Mouse (Mus musculus) hindbrain, embryonic 11.5 days (tissue): ENCODE measurements around the gene Krtap1-4. TPM values are rescaled to one million over a fixed set of nuclear protein-coding genes. Genes with fewer than 3 reads are reported as not detected.
"Not testable (repeated sequence)": the region's sequence is repeated elsewhere in the genome, so short reads cannot be mapped to it uniquely, and the experiment has no call there.

Source experiments
- ATAC-seq: fragments of 200-750 bp; cut with Nextera tagmentation; 2 replicates; pipeline ENCODE4 v1.8.0; 2017; ENCODE audit warnings: mild to moderate bottlenecking, moderate TSS enrichment, moderate library complexity; ENCODE audit not compliant: low FRiP score
- DNase-seq: peaks from one replicate; pipeline ENCODE4 v3.0.0-alpha.2; 2015; ENCODE audit warnings: low spot score
- H3K27ac ChIP-seq: fragments of 300-500 bp; sonication (generic); 2 replicates; pipeline ENCODE4 v1.5.1; 2014; ENCODE audit warnings: mild to moderate bottlenecking, low read depth, low read length
- H3K27me3 ChIP-seq: fragments of 300-500 bp; sonication (generic); 2 replicates; pipeline ENCODE4 v1.6.1; 2014; ENCODE audit warnings: mild to moderate bottlenecking, low read length, moderate library complexity, mixed read lengths; ENCODE audit not compliant: control insufficient read depth, insufficient read depth
- H3K36me3 ChIP-seq: fragments of 300-500 bp; sonication (generic); 2 replicates; pipeline ENCODE4 v1.6.1; 2014; ENCODE audit warnings: mild to moderate bottlenecking, low read length, moderate library complexity, mixed read lengths; ENCODE audit not compliant: control insufficient read depth, insufficient read depth
- H3K4me1 ChIP-seq: fragments of 300-500 bp; sonication (generic); replicated peaks from 2 replicates; pipeline ENCODE4 v1.6.1; 2014; ENCODE audit warnings: low read length, mixed read lengths; ENCODE audit not compliant: control insufficient read depth, insufficient read depth
- H3K4me2 ChIP-seq: fragments of 300-500 bp; sonication (generic); replicated peaks from 2 replicates; pipeline ENCODE4 v1.6.1; 2014; ENCODE audit warnings: mild to moderate bottlenecking, low read depth, low read length
- H3K4me3 ChIP-seq: fragments of 300-500 bp; sonication (generic); 2 replicates; pipeline ENCODE4 v1.5.1; 2014; ENCODE audit warnings: low read depth, low read length
- H3K9ac ChIP-seq: fragments of 300-500 bp; sonication (generic); 2 replicates; pipeline ENCODE4 v1.6.1; 2014; ENCODE audit warnings: low read depth, low read length
- H3K9me3 ChIP-seq: fragments of 300-500 bp; sonication (generic); 2 replicates; pipeline ENCODE4 v1.6.1; 2016; ENCODE audit warnings: low read length; ENCODE audit not compliant: control insufficient read depth
- WGBS: fragments of 180-500 bp; shearing (Covaris S2); extraction: QIAGEN DNeasy Blood & Tissue Kit; methylation state at CpG from one replicate; pipeline ENCODE4 v1.1.7; 2014; 5-methylcytosine and 5-hydroxymethylcytosine counted together
- polyA plus RNA-seq: library from polyadenylated mRNA; unstranded; fragments of >200 nt; fragmentation: Nextera tagmentation; extraction: Ambion mirVana; gene quantifications from 2 replicates; pipeline ENCODE4 v1.2.1, GENCODE M21; 2014

Krtap1-4 gene
- not detected in 2 replicates for polyA plus RNA-seq

DNA sequence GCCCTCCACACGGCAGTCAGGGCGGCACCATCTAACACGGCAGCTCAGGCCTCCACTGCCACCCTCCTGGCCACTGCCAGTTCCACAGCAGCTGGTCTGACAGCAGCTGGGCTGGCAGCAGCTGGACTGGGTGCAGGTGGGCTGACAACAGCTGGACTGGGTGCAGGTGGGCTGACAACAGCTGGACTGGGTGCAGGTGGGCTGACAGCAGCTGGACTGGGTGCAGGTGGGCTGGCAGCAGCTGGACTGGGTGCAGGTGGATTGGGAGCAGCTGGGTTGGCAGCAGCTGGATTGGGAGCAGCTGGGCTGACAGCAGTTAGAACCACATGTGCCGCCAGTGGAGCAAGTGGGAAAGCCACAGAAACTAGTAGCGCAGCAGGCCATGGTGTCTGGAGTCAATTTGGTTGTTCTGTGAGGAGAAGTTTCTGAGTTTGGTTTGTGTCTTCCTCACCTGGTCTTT, at the start of gene Krtap1-4:
Krtap1-4 (minus strand) TSS at position 410 of the 460 bp plus-strand sequence.
- Histone ChIP-seq H3K4me1 (no peaks in the 10 kb centered on the region), H3K36me3 (no peaks in the 10 kb centered on the region), H3K27ac (no peak within 1 kb of the TSS), H3K4me3 (no peak within 1 kb of the TSS), H3K9ac (no peak within 1 kb of the TSS), H3K9me3 (no peaks in the 10 kb centered on the region), H3K4me2 (no peak within 1 kb of the TSS), H3K27me3 (no peaks in the 10 kb centered on the region)
- DNase-seq, result no peak
- ATAC-seq, result no peak
- WGBS, result 73% methylated on average over 4 of the region's 5 CpGs

DNA sequence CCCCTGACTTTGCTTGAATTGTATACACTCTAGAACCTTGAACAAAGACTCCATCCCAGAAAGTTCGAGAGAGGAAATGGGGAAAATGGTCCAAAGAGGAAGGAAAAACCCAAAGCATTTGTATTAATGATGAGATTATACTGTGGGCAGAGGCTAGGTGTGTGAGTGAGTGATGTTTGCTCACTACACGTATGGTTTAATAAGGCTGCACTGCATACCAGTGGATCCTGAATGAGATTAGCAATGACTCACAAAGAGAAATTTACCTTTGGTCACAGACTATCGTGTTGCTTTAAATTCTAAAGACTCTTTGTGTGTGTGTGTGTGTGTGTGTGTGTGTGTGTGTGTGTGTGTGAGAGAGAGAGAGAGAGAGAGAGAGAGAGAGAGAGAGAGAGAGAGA, 47.4 kb upstream of the Krtap1-4 start:
- DNase-seq (no peak), ATAC-seq (no peak)
- Histone ChIP-seq H3K27ac (no peak overlapping the region), H3K4me2 (no peak overlapping the region), H3K9me3 (no peaks in the 10 kb centered on the region), H3K36me3 (no peaks in the 10 kb centered on the region), H3K27me3 (no peaks in the 10 kb centered on the region), H3K4me3 (no peak overlapping the region), H3K4me1 (no peaks in the 10 kb centered on the region), H3K9ac (no peak overlapping the region)
- WGBS, result 79% methylated on average over 3 of the region's 3 CpGs

DNA sequence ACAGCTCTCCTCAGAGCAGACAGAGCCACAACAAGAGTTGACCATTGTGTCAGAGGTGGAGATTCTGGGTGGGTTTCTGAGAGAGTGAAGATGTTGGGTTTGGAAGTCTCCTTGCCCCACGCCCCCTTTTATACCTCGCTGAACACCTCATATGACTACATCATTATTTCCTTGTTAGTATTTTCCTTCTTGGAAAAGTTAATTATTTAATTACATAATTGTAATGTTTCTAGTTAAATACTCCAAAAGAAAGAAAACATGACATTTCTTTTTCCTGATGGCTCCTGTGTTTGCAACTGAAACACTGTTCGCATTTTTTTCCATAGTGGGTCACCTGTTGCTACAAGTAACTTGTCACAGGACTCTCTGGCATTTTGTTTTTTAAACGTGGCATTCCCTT, 44.7 kb upstream of the Krtap1-4 start, which contains the start of gene Krtap4-1:
Krtap4-1 (minus strand) TSS at position 101 of the 400 bp plus-strand sequence.
- Histone ChIP-seq H3K4me2 (no peak within 1 kb of the TSS), H3K27me3 (no peaks in the 10 kb centered on the region), H3K27ac (no peak within 1 kb of the TSS), H3K4me1 (no peaks in the 10 kb centered on the region), H3K36me3 (no peaks in the 10 kb centered on the region), H3K9ac (no peak within 1 kb of the TSS), H3K9me3 (no peaks in the 10 kb centered on the region), H3K4me3 (no peak within 1 kb of the TSS)
- WGBS, result 85% methylated on average over 4 of the region's 4 CpGs
- ATAC-seq (no peak), DNase-seq (no peak)

DNA sequence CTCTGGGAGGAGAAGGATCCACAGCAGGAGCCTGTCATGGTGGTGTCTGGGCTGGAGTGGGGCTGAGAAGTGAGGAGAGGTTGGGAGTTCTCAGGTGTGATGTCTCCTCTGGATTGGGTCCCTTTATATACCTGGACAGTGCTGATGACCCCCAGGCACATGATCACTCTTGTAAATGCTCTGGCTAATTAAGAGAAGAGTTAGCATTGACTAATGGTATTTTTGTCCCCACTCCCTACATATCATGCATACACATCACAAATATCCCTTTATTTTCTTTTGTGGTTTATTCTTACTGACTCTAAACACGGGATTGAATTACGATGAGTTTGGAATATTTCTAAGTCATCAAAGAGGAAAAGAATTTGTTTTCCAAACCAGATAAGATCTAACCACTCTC, 36.9 kb upstream of the Krtap1-4 start, which contains the start of gene Gm11562:
Gm11562 (minus strand) TSS at position 101 of the 400 bp plus-strand sequence.
- Histone ChIP-seq H3K36me3 (no peaks in the 10 kb centered on the region), H3K9me3 (no peaks in the 10 kb centered on the region), H3K4me2 (no peak within 1 kb of the TSS), H3K4me1 (no peaks in the 10 kb centered on the region), H3K27ac (no peak within 1 kb of the TSS), H3K9ac (no peak within 1 kb of the TSS), H3K4me3 (no peak within 1 kb of the TSS), H3K27me3 (no peaks in the 10 kb centered on the region)
- 91% methylated on average over 2 of the region's 2 CpGs for WGBS
- ATAC-seq (no peak), DNase-seq (no peak)

DNA sequence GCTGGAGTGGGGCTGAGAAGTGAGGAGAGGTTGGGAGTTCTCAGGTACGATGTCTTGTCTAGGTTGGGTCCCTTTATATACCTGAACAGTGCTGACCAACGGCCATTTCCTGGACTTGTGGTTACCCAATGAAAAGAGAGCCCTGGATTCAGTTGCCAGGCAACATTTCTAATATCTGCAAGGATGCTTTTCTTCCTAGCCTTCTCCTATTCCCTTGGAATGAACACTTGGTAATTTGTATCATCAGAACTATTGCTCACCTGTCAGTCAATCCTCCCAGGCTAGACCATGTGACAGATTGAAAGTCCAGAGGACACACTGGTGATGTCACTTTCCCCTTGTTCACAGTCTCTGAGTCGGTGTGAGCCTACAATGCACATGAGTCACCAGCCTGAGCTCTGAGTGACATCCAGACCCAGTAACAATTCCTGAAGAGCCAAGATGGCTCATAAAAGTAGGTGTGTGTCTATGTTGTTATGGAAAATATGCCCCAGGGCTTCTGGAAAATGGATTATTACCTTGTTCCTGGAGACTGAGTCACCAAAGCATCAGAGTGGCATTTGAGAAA, 31.4 kb upstream of the Krtap1-4 start, which contains the start of gene Krtap2-4:
Krtap2-4 (minus strand) TSS at position 51 of the 568 bp plus-strand sequence.
- Histone ChIP-seq H3K9me3 (no peaks in the 10 kb centered on the region), H3K27me3 (no peaks in the 10 kb centered on the region), H3K4me1 (no peaks in the 10 kb centered on the region), H3K36me3 (no peaks in the 10 kb centered on the region), H3K4me2 (no peak within 1 kb of the TSS), H3K9ac (no peak within 1 kb of the TSS), H3K27ac (no peak within 1 kb of the TSS), H3K4me3 (no peak within 1 kb of the TSS)
- 74% methylated on average over 3 of the region's 3 CpGs for WGBS
- no peak for ATAC-seq
- no peak for DNase-seq

DNA sequence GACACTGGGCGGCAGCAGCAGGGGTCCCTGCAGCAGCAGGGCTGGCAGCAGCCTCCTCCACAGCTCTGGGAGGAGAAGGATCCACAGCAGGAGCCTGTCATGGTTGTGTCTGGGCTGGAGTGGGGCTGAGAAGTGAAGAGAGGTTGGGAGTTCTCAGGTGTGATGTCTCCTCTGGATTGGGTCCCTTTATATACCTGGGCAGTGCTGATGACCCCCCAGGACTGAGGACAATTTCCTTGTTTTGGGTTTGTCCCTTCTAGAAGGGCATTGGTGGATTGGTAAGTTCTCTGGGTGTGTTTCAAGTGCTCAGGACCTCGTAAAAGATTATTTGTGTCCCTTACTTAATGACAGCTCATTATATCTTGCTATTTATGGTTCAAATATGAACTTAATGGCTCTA, 26.6 kb upstream of the Krtap1-4 start, which contains the start of gene Gm11937:
Gm11937 (minus strand) TSS at position 101 of the 400 bp plus-strand sequence.
- not testable (repeated sequence) for DNase-seq, H3K9me3 ChIP-seq, H3K9ac ChIP-seq, ATAC-seq, H3K4me3 ChIP-seq, H3K4me2 ChIP-seq, H3K27ac ChIP-seq, H3K4me1 ChIP-seq, H3K36me3 ChIP-seq, H3K27me3 ChIP-seq
- 91% methylated on average over 1 of the region's 2 CpGs for WGBS

DNA sequence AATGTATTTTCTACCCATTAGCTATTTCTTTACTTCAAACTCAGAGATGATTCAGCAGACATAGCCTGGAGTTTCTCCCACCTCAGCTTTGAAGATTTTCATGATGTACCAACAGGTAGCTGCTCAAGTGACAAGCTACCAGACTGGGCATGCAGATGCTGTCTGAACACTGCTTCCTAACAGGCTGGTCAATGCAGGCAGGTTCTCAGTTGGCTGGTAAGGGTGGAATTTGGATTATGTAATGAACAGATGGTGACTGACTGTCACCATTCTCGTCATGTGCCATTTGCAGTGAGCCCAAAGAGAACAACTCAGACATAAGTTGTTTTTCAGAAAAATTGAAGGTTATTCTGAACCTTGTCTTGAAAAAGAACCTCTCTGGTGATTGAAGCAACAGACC, 25.7 kb upstream of the Krtap1-4 start:
- Histone ChIP-seq H3K27me3 (no peaks in the 10 kb centered on the region), H3K27ac (no peak overlapping the region), H3K4me3 (no peak overlapping the region), H3K4me2 (no peak overlapping the region), H3K36me3 (no peaks in the 10 kb centered on the region), H3K9ac (no peak overlapping the region), H3K9me3 (no peaks in the 10 kb centered on the region), H3K4me1 (no peaks in the 10 kb centered on the region)
- no peak for ATAC-seq
- WGBS, result 86% methylated on average over 1 of the region's 1 CpGs
- DNase-seq, result no peak

DNA sequence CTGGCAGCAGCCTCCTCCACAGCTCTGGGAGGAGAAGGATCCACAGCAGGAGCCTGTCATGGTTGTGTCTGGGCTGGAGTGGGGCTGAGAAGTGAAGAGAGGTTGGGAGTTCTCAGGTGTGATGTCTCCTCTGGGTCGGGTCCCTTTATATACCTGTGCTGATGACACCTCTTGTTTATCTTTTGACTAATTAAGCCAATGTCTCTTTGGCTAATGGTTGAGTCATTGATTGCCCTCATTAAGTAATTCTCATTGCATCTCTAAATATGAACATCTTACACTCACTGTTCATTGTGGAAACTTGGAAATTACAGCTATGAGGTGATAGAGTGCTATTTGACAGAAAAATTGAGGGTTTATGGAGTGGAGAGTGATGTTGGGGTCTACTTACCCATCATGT, 19.8 kb upstream of the Krtap1-4 start, which contains the start of gene Gm11938:
Gm11938 (minus strand) TSS at position 101 of the 400 bp plus-strand sequence.
- not testable (repeated sequence) for H3K27me3 ChIP-seq, H3K4me3 ChIP-seq, H3K9me3 ChIP-seq, H3K4me2 ChIP-seq, ATAC-seq, H3K27ac ChIP-seq, DNase-seq, H3K9ac ChIP-seq, H3K4me1 ChIP-seq, H3K36me3 ChIP-seq
- WGBS, result 62% methylated on average over 1 of the region's 1 CpGs

DNA sequence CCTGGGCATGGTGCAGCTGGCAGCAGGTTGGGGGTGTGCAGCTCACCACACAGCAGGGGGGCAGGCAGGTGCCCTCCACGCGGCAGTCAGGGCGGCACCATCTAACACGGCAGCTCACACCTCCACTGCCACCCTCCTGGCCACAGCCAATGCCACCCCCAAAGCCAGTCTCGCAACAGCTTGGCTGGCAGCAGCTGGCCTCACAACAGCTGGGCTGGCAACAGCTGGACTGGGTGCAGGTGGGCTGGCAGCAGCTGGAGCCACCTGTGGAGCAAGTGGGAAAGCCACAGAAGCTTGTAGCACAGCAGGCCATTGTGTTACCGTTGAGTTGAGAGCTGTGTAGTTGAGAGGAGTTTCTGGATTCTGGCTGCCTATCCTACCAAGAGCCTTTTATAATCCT, 14.3 kb upstream of the Krtap1-4 start, which contains the start of gene Krtap9-3:
Krtap9-3 (minus strand) TSS at position 364 of the 400 bp plus-strand sequence.
- WGBS, result 88% methylated on average over 4 of the region's 6 CpGs
- not testable (repeated sequence) for H3K9me3 ChIP-seq, H3K4me2 ChIP-seq, H3K9ac ChIP-seq, DNase-seq, H3K36me3 ChIP-seq, H3K27ac ChIP-seq, H3K4me3 ChIP-seq, H3K27me3 ChIP-seq, H3K4me1 ChIP-seq, ATAC-seq
